ENCODE assay signal across 1 mouse cellular context in the genomic region with DNA sequence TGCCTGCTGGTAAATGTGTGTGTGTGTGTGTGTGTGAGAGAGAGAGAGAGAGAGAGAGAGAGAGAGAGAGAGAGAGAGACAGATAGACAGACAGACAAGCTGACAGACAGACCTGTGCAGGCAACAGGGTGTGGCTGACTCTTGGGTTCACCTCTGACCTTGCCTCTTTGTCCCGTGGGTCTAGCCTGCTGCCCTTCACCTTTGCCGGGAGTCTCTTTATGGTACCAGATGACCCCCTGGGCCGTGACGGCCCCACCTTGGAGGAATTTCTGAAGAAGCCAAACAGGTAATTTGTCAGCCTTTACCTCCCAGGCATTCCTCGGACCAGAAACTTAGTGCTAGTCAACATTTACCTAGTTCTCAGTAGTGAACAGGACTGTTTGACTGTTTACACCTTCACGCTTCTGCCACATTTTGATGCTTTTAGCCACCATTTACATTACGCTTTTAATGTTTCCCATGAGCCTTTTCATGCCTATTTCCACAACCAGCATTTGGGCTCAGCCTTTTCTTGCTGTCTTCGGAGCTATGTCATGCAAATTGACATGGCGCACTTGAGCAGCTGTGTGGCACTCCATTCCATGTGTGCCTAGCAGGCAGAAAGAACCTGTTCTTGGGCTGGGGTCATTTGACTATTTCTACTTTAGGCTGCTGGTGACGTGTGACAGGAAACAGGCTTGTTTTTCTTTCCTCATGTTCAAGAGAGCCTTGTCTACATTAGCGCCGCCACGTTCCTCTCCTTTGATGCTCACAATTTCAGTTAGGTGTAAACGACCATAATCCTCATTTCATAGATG.
TF ChIP-seq lines count a peak whose summit lies in the region.

No protein-coding gene starts in this region.

TF ChIP-seq in CH12.LX, 34 proteins besides CTCF, POLR2A, EP300 and RAD21:
- TF ChIP-seq ZC3H11A (IDR thresholded peaks at IDR 0.05; ENCODE audit: low read depth, low read length): no peak
- TF ChIP-seq MEF2A (IDR thresholded peaks at IDR 0.05; ENCODE audit: borderline replicate concordance, low read depth, low read length): peak; percentile 26; the same call in 1 of the 2 replicates
- TF ChIP-seq ETS1 (conservative IDR thresholded peaks at IDR 0.05; ENCODE audit: low read depth, low read length): peak; percentile 63; the same call in 1 of the 2 replicates
- no peak for TF ChIP-seq GABPA (IDR thresholded peaks at IDR 0.05; ENCODE audit: insufficient replicate concordance, low read depth, low read length)
- TF ChIP-seq ZMIZ1 (IDR thresholded peaks at IDR 0.05; ENCODE audit: low read depth, low read length): no peak
- no peak for TF ChIP-seq NELFE (IDR thresholded peaks at IDR 0.05; ENCODE audit: low read depth, low read length)
- TF ChIP-seq TBP (conservative IDR thresholded peaks at IDR 0.05; ENCODE audit: low read depth, low read length): no peak
- no peak for TF ChIP-seq CHD1 (IDR thresholded peaks at IDR 0.05; ENCODE audit: low read depth, low read length)
- TF ChIP-seq ZKSCAN1 (IDR thresholded peaks at IDR 0.05; ENCODE audit: borderline replicate concordance, low read depth, low read length): no peak
- TF ChIP-seq MAFK (IDR thresholded peaks at IDR 0.05; ENCODE audit: insufficient replicate concordance, low read length): no peak
- TF ChIP-seq ZNF384 (IDR thresholded peaks at IDR 0.05; ENCODE audit: low read depth, low read length): no peak
- TF ChIP-seq SIN3A (IDR thresholded peaks at IDR 0.05; ENCODE audit: low read length): no peak
- TF ChIP-seq MAX (IDR thresholded peaks at IDR 0.05; ENCODE audit: low read length): peak; percentile 72; the same call in 1 of the 2 replicates
- no peak for TF ChIP-seq E2F4 (IDR thresholded peaks at IDR 0.05; ENCODE audit: insufficient replicate concordance, low read depth, low read length)
- no peak for TF ChIP-seq IRF4 (IDR thresholded peaks at IDR 0.05; ENCODE audit: low read depth, low read length)
- no peak for TF ChIP-seq CHD2 (IDR thresholded peaks at IDR 0.05; ENCODE audit: low read length)
- TF ChIP-seq MYC (IDR thresholded peaks at IDR 0.05; ENCODE audit: low read depth, low read length): peak; percentile 15; the same call in 1 of the 2 replicates
- TF ChIP-seq ELF1 (IDR thresholded peaks at IDR 0.05; ENCODE audit: low read depth, low read length): no peak
- no peak for TF ChIP-seq USF1 (IDR thresholded peaks at IDR 0.05; ENCODE audit: low read depth, low read length)
- TF ChIP-seq MXI1 (IDR thresholded peaks at IDR 0.05; ENCODE audit: low read depth, low read length): no peak
- TF ChIP-seq POLR2AphosphoS2 (IDR thresholded peaks at IDR 0.05; ENCODE audit: low read depth, low read length): no peak
- no peak for TF ChIP-seq SMC3 (IDR thresholded peaks at IDR 0.05; ENCODE audit: low read depth, low read length)
- TF ChIP-seq KAT2A (IDR thresholded peaks at IDR 0.05; ENCODE audit: insufficient replicate concordance, low read length): no peak
- TF ChIP-seq TCF12 (IDR thresholded peaks at IDR 0.05; ENCODE audit: low read depth, low read length): 0 out of 2 replicates have a peak, but pooled peaks have one; percentile 9
- no peak for TF ChIP-seq JUND (conservative IDR thresholded peaks at IDR 0.05; ENCODE audit: low read depth, low read length)
- TF ChIP-seq BHLHE40 (IDR thresholded peaks at IDR 0.05; ENCODE audit: low read depth, low read length): peak; percentile 64
- no peak for TF ChIP-seq PAX5 (IDR thresholded peaks at IDR 0.05; ENCODE audit: low read length)
- no peak for TF ChIP-seq RCOR1 (conservative IDR thresholded peaks at IDR 0.05; ENCODE audit: low read depth, low read length)
- TF ChIP-seq UBTF (IDR thresholded peaks at IDR 0.05; ENCODE audit: low read depth, low read length): no peak
- TF ChIP-seq JUN (IDR thresholded peaks at IDR 0.05; ENCODE audit: insufficient read depth, low read depth, low read length): no peak
- no peak for TF ChIP-seq HCFC1 (IDR thresholded peaks at IDR 0.05; ENCODE audit: low read depth, low read length)
- TF ChIP-seq NRF1 (IDR thresholded peaks at IDR 0.05; ENCODE audit: low read depth, low read length): 0 out of 2 replicates have a peak, but pooled peaks have one; percentile 3
